Mouse (Mus musculus) midbrain, embryonic 16.5 days (tissue): ENCODE measurements at regions not wholly inside any gene's neighbourhood (a gene's known extent, or its start where the extent isn't known, plus 50 kb on each side); places are given as distances from the start of the nearest gene placed in this dataset.

Experiments used
- ATAC-seq: fragments of 200-750 bp; cut with Nextera tagmentation; 2 replicates; pipeline ENCODE4 v1.8.0; 2017; ENCODE audit warnings: moderate TSS enrichment
- H3K27ac ChIP-seq: fragments of 300-500 bp; sonication (generic); 2 replicates; pipeline ENCODE4 v1.5.1; 2014; ENCODE audit warnings: mild to moderate bottlenecking, low read length, mixed read lengths
- H3K27me3 ChIP-seq: fragments of 300-500 bp; sonication (generic); 2 replicates; pipeline ENCODE4 v1.6.1; 2014; ENCODE audit warnings: low read depth, low read length, mixed read lengths; ENCODE audit not compliant: control insufficient read depth, insufficient read depth
- H3K36me3 ChIP-seq: fragments of 300-500 bp; sonication (generic); 2 replicates; pipeline ENCODE4 v1.6.1; 2014; ENCODE audit warnings: mild to moderate bottlenecking, low read length, moderate library complexity, mixed read lengths; ENCODE audit not compliant: control insufficient read depth, insufficient read depth
- H3K4me1 ChIP-seq: fragments of 300-500 bp; sonication (generic); 2 replicates; pipeline ENCODE4 v1.6.1; 2014; ENCODE audit warnings: mild to moderate bottlenecking, low read length, mixed read lengths; ENCODE audit not compliant: control insufficient read depth, insufficient read depth
- H3K4me2 ChIP-seq: fragments of 300-500 bp; sonication (generic); 2 replicates; pipeline ENCODE4 v1.6.1; 2014; ENCODE audit warnings: mild to moderate bottlenecking, low read length, mixed read lengths
- H3K4me3 ChIP-seq: fragments of 300-500 bp; sonication (generic); 2 replicates; pipeline ENCODE4 v1.5.1; 2014; ENCODE audit warnings: low read depth, mild to moderate bottlenecking, low read length, moderate library complexity, mixed read lengths
- H3K9ac ChIP-seq: fragments of 300-500 bp; sonication (generic); 2 replicates; pipeline ENCODE4 v1.6.1; 2014; ENCODE audit warnings: low read depth, low read length, mixed read lengths
- H3K9me3 ChIP-seq: fragments of 300-500 bp; sonication (generic); replicated peaks from 2 replicates; pipeline ENCODE4 v1.6.1; 2014; ENCODE audit warnings: mild to moderate bottlenecking, low read length, mixed read lengths; ENCODE audit not compliant: control insufficient read depth, poor library complexity, severe bottlenecking
- WGBS: fragments of 180-500 bp; shearing (Covaris S2); extraction: QIAGEN DNeasy Blood & Tissue Kit; methylation state at CpG from one replicate; pipeline ENCODE4 v1.1.7; 2014; 5-methylcytosine and 5-hydroxymethylcytosine counted together

DNA sequence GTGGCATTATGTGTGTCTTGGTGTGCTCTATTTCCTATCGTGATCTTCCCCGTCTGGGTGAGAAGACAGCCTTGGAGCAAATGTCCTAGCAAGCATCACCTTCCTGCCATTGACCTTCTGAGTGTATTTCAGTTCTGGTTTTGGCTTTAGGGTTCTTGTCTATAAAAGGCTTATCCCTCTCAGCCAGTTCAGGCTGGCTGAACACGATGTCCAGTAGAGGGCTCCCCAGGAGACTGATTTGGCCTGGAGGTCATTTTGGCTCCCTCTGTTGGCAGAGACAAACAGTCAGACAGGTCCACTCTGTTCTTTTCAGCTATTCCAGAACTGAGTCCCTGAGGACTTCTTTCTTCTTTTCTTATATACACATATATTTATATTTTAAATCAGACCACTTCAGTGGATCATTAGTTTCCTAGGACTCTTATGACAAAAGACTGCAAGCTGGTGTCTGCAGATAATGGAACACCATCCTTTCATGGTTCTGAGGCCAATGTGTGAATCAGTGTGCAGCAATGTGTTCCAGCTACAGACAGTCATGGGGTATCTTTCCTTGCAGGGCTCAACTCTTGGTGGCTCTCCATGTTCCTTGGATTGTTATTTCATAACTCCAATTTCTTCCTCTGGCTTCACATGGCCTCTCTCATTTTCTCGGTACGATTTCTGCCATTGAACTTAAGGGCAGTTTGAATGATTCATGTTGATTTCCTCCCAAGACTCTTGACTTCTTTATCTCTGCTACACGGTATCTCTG lies 226.9 kb upstream of the Usp25 start:
- no peaks in the 10 kb centered on the region for H3K4me1 ChIP-seq
- ATAC-seq: no peak
- 77% methylated on average over 6 of the region's 6 CpGs for WGBS

DNA sequence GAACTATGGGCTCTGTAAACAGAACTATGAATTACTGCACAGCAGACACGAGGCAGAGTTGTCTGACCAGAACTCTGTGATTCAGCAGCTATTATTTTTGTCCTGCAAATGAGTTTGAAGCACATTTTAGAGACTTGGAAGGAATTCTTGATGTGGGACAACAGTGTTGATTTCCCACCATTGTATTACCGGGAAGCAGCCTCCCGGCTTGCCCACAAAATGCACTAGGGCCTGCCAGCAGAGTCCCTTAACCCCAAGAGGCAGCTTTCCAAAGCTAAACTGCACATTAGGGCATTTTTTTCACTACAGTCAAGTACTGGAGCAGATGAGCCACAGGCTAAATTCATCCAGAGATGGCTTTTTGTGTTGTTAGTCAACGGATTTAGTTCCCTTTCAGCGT lies 230.8 kb upstream of the Usp25 start:
- ATAC-seq: no peak
- Histone ChIP-seq H3K9me3 (no peaks in the 10 kb centered on the region), H3K4me3 (no peak overlapping the region), H3K4me1 (no peaks in the 10 kb centered on the region), H3K27me3 (no peaks in the 10 kb centered on the region), H3K27ac (no peak overlapping the region), H3K36me3 (no peaks in the 10 kb centered on the region), H3K9ac (no peak overlapping the region), H3K4me2 (no peak overlapping the region)
- WGBS: 65% methylated on average over 5 of the region's 5 CpGs

More for the DNA sequence above, 226.9 kb upstream of the Usp25 start:
- Histone ChIP-seq H3K4me3 (no peak overlapping the region), H3K27ac (no peak overlapping the region), H3K4me2 (no peak overlapping the region), H3K27me3 (no peaks in the 10 kb centered on the region), H3K9me3 (no peaks in the 10 kb centered on the region), H3K36me3 (no peaks in the 10 kb centered on the region), H3K9ac (no peak overlapping the region)

DNA sequence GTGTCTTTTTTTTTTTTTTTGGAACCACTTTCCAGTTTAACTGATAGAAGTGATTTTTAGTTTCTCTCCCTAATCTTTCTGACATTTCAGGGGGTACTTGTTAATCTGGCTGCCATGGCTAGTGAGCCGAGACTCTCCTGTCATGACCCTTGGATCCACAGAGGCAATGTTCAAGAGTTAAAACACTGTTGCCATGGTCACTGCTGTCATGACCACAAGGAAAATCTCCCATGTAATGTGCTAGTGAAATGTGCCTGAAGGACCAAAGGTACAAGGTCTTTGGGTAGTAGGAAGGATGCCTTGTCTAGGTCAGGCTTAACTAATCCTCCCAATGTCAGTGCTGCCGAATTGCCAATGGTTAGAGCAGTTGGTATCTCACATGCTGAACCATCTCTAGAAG lies 237.7 kb upstream of the Usp25 start:
- Histone ChIP-seq H3K9ac (no peak overlapping the region), H3K27me3 (no peaks in the 10 kb centered on the region), H3K4me3 (no peak overlapping the region), H3K27ac (no peak overlapping the region), H3K36me3 (no peaks in the 10 kb centered on the region), H3K4me1 (peaks cover 4% of the 10 kb centered on the region; the same call in 1 of the 2 replicates), H3K4me2 (no peak overlapping the region), H3K9me3 (no peaks in the 10 kb centered on the region)
- no peak for ATAC-seq
- 21% methylated on average over 2 of the region's 2 CpGs for WGBS

DNA sequence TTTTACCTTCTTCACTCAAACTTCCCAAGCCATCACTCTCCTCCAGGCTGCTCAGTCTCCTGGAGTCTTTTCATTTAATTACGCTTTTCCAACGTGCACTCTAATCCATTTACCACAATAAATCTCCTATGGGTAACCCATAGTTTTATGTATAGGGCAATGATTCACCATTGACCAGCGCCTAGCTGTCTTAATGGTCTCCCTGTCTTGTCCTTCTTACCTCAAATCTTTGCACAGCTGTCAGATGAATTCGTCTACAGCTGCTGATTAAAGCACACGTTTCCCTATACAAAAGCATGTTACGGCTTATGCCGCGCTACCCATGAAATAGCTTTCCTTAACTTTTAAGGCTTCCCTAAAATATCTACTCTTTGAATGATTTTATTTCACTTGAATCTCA lies 239.5 kb upstream of the Usp25 start:
- Histone ChIP-seq H3K27ac (no peak overlapping the region), H3K36me3 (no peaks in the 10 kb centered on the region), H3K4me2 (no peak overlapping the region), H3K4me3 (no peak overlapping the region), H3K9me3 (no peaks in the 10 kb centered on the region), H3K4me1 (peaks cover 4% of the 10 kb centered on the region; the same call in 1 of the 2 replicates), H3K9ac (no peak overlapping the region), H3K27me3 (no peaks in the 10 kb centered on the region)
- WGBS: 37% methylated on average over 8 of the region's 8 CpGs
- ATAC-seq: no peak

DNA sequence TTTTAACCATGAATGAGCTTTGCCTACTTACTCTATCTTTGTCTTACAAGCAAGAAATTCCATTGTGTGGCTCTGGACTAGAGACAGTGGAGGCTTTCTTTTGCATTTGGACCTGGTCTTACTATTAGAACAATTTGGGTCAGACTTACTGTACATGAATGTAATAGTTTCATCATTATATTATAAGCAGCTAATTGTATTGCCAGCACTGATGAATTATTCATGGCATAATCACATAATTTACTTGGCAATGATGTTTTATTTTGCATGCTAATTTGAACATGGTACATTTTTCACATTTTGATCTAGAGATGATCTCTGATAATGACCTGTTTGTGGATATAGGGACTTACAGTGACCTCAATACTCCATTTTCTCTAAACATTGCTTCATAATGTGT lies 240.0 kb upstream of the Usp25 start:
- H3K9ac ChIP-seq: no peak overlapping the region
- no peaks in the 10 kb centered on the region for H3K9me3 ChIP-seq
- no peaks in the 10 kb centered on the region for H3K36me3 ChIP-seq
- peaks cover 4% of the 10 kb centered on the region; the same call in 1 of the 2 replicates for H3K4me1 ChIP-seq
- no peak overlapping the region for H3K27ac ChIP-seq
- H3K4me3 ChIP-seq: no peak overlapping the region
- H3K27me3 ChIP-seq: no peaks in the 10 kb centered on the region
- no peak overlapping the region for H3K4me2 ChIP-seq
- no peak for ATAC-seq

DNA sequence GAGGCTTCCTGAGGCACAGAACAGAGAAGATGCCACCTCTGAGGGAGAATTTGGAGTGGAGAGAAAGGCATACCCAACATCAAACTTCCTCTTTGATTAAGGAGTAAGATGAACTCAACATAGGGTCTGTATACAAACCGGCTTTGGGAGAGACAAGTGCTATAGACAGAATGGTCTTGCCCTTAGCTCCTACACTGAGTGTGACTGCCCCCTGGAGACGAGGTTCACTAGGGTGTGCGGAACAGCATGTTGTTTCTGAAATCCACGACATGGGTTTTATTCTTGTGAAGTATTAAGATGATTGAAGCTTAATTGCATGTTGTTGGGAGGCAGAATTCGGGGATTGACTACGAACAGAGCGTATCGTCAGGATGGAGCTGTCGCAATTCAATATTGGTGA lies 244.9 kb upstream of the Usp25 start:
- no peaks in the 10 kb centered on the region for H3K27me3 ChIP-seq
- no peak overlapping the region for H3K4me2 ChIP-seq
- no peaks in the 10 kb centered on the region for H3K9me3 ChIP-seq
- no peak overlapping the region for H3K27ac ChIP-seq
- no peak overlapping the region for H3K4me3 ChIP-seq
- H3K9ac ChIP-seq: no peak overlapping the region
- H3K4me1 ChIP-seq: no peaks in the 10 kb centered on the region
- no peak for ATAC-seq
- 81% methylated on average over 9 of the region's 9 CpGs for WGBS
- no peaks in the 10 kb centered on the region for H3K36me3 ChIP-seq

DNA sequence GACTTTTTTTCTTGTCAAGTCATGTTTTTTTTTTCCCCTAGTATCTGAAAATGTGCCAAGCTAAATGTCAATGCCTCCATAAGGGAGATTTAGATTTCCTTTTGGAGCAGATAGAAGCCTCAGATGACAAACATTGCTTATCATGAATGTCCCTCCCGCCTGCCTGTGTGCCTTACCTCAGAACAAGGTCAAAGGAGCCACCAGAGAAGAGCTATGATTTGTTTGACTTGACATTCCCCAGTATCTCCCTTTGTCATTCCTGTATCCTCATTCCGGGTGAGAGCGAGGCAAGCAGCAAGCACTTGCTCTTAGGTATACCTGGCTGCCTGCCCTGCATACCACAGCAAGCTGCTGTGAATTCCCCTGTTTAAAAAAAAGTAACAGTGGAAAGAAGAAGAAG lies 246.9 kb upstream of the Usp25 start:
- no peak for ATAC-seq
- no peaks in the 10 kb centered on the region for H3K4me1 ChIP-seq
- H3K27ac ChIP-seq: no peak overlapping the region
- no peak overlapping the region for H3K9ac ChIP-seq
- 83% methylated on average over 3 of the region's 3 CpGs for WGBS
- no peak overlapping the region for H3K4me2 ChIP-seq
- no peaks in the 10 kb centered on the region for H3K36me3 ChIP-seq
- H3K4me3 ChIP-seq: no peak overlapping the region
- H3K27me3 ChIP-seq: no peaks in the 10 kb centered on the region
- H3K9me3 ChIP-seq: no peaks in the 10 kb centered on the region

DNA sequence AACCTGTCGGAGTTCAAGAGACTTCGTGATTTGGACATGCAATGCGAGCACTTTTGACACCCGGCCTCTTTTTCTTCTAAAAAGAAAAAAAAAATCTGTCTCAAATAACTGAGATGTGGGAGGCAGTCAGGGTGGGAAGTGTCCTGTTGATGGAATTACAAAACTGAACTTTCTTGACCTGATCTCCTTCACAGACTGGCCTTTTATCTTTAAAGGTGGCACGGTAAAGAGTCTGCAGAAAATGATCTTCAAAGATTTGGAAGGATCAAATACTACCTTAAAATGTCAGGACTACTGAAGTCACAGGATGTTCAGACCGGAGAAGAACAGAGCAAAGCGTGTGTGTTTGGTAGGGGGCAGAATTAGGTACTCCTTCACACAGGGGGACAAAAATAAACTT lies 248.0 kb upstream of the Usp25 start:
- no peak overlapping the region for H3K9ac ChIP-seq
- no peaks in the 10 kb centered on the region for H3K27me3 ChIP-seq
- 17% methylated on average over 7 of the region's 7 CpGs for WGBS
- H3K4me1 ChIP-seq: no peaks in the 10 kb centered on the region
- H3K27ac ChIP-seq: no peak overlapping the region
- H3K4me2 ChIP-seq: no peak overlapping the region
- no peak overlapping the region for H3K4me3 ChIP-seq
- ATAC-seq: no peak
- H3K9me3 ChIP-seq: no peaks in the 10 kb centered on the region
- H3K36me3 ChIP-seq: no peaks in the 10 kb centered on the region

DNA sequence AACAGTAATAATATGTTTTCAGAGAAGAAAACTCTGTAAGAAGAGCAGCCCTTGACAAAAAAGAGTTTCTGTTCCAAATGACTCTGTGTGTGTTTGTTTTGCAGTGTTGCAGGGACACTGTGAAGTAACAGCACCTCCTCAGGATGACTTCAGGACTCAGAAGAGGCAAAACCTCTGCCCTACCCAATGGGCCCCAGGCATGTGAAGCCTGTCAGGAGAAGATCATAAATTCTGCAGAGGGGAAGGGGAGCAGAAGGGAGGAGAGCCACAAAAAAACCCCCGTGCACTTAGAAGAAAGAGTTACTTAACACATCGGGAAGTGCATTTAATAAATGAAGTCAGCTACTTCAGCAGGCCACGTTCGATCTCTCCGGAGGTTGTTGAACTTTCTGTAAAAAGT lies 248.5 kb upstream of the Usp25 start:
- no peaks in the 10 kb centered on the region for H3K36me3 ChIP-seq
- ATAC-seq: no peak
- WGBS: 57% methylated on average over 5 of the region's 5 CpGs
- no peaks in the 10 kb centered on the region for H3K27me3 ChIP-seq
- no peaks in the 10 kb centered on the region for H3K9me3 ChIP-seq
- H3K4me2 ChIP-seq: no peak overlapping the region
- H3K4me3 ChIP-seq: no peak overlapping the region
- H3K4me1 ChIP-seq: no peaks in the 10 kb centered on the region
- H3K27ac ChIP-seq: no peak overlapping the region
- H3K9ac ChIP-seq: no peak overlapping the region
